Mouse (Mus musculus): ENCODE measurements around the gene Rad23a.

GRCm38 (mm10) chr8:84785506-84785755 is 55.0 kb downstream of the Rad23a start:
- TF ChIP-seq POLR2A (IDR thresholded peaks at IDR 0.05; ENCODE audit: borderline replicate concordance, low read depth, low read length) = no peak
- TF ChIP-seq CTCF (IDR thresholded peaks at IDR 0.05; ENCODE audit: low read depth, low read length) = no peak

Measured in bone marrow macrophage, adult 2 months (primary cell).